Mouse (Mus musculus) bone marrow macrophage, adult 2 months (primary cell): ENCODE data around the gene Meiob. TPM values are rescaled to one million over a fixed set of nuclear protein-coding genes. Genes with fewer than 3 reads are reported as not detected.

ENCODE experiments used
- H3K27ac ChIP-seq: 2 replicates; pipeline ENCODE4 v1.5.1; 2012; ENCODE audit warnings: low read depth, low read length; ENCODE audit not compliant: insufficient read depth
- H3K4me1 ChIP-seq: 2 replicates; pipeline ENCODE4 v1.6.1; 2012; ENCODE audit warnings: low read length; ENCODE audit not compliant: control insufficient read depth, insufficient read depth
- H3K4me3 ChIP-seq: 2 replicates; pipeline ENCODE4 v1.5.1; 2012; ENCODE audit warnings: mild to moderate bottlenecking, low read length, moderate library complexity; ENCODE audit not compliant: insufficient read depth
- CTCF ChIP-seq: IDR thresholded peaks from 2 replicates; pipeline ENCODE4 v1.5.1; 2012; ENCODE audit warnings: low read depth, mild to moderate bottlenecking, low read length, moderate library complexity
- POLR2A ChIP-seq: IDR thresholded peaks from 2 replicates; pipeline ENCODE4 v1.6.1; 2012; ENCODE audit warnings: mild to moderate bottlenecking, low read depth, low read length, borderline replicate concordance
- polyA plus RNA-seq: library from polyadenylated mRNA; stranded (reverse); fragments of >200 nt; gene quantifications from 2 replicates; pipeline ENCODE4 v1.2.4, GENCODE M21; 2012; ENCODE audit not compliant: missing spikeins, insufficient read depth, insufficient read length

Gene Meiob
- polyA plus RNA-seq, 1 experiment = not detected

DNA sequence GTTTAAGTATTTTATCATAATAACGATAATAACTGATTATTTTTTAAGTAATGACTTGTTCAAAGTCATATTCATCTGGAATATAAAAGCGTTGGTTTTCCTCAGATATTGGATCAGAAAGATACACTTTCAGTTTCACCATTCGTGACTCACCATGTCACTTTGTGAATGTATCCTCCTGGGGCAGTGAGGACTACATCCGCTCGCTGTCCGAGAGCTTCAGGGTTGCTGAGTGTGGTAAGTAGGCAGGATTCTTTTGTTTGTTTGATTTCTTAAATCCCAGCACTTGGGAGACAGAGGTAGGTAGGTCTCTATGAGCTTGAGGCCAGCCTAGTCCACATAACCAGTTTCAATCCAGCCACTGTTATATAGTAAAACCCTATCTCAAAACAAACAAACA, 14.1 kb downstream of the Meiob start:
- H3K4me1 ChIP-seq = no peaks in the 10 kb centered on the region
- H3K27ac ChIP-seq = no peak overlapping the region
- no peak overlapping the region for H3K4me3 ChIP-seq
- TF ChIP-seq CTCF = no peak

DNA sequence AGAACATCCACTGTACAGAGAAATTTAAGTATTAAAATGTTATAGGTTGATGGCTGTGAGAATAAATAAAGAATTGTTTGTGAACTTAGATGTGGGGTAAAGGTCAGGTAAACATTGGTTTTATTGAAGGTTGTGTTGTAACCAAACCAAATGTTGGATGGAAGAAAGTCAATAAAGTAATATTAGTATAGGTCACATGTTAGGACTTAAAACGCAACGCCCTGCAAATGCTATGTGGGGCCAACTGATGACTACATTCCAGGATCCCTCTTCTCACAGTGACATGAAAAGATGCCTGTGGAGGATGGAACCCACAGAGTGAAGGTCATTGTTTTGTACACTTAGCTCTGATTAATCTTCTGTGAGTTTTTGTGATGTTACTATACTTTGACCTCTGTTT, 15.4 kb downstream of the Meiob start:
- Histone ChIP-seq H3K4me3 (no peak overlapping the region), H3K27ac (no peak overlapping the region), H3K4me1 (no peaks in the 10 kb centered on the region)
- TF ChIP-seq POLR2A = no peak
- TF ChIP-seq CTCF = no peak

GRCm38 (mm10) chr17:24821351-24822280, 17.5 kb downstream of the Meiob start:
- Histone ChIP-seq H3K4me1 (no peaks in the 10 kb centered on the region), H3K4me3 (no peak overlapping the region), H3K27ac (no peak overlapping the region)
- TF ChIP-seq POLR2A (no peak), CTCF (no peak)

DNA sequence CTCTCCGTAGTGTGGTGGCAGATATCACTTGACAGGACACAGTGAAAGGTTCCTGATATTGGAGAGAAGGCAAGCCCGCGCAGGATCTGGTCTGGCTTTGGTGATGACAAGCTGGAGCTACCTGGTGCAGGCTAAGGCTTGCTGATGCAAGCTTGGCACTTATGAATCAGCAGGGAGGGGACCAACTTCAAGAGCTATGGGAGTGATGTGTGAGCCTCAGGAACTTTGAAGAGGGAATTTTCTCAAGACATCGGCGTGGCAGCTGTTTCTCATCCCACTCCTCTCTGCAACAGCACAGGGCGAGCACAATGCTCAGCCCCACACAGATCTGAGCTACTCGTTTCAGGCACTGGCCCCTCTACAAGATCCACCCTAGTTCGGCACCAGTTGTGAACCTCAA, 35.8 kb downstream of the Meiob start, which contains the start of gene Hagh:
TSS of gene Hagh (plus strand) at position 302 of the 400 bp plus-strand sequence.
- Histone ChIP-seq H3K4me3 (no peak within 1 kb of the TSS), H3K4me1 (peaks cover 12% of the 10 kb centered on the region), H3K27ac (no peak within 1 kb of the TSS)
- TF ChIP-seq CTCF = no peak
- TF ChIP-seq POLR2A = no peak

DNA sequence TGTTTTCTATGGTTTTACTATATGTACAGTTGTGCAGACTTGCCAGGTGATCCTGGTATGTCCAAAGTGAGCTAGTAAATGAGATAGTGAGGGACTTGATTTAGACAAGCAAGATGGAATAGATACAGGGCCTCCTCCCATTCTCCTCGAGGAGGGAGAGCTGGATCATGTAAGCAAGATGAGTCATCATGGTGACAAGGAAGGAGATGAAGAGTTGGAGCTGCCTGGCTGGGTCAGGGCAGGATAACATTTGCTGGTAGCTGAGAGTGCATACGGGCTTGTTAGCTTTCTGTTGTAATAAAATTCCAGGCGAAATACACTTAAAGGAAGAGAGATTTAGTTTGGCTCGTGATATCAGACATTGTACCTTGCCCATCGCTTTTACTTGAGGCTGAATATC, 36.3 kb downstream of the Meiob start:
- no peak overlapping the region for H3K4me3 ChIP-seq
- H3K27ac ChIP-seq = no peak overlapping the region
- H3K4me1 ChIP-seq = peaks cover 15% of the 10 kb centered on the region
- TF ChIP-seq POLR2A = no peak
- TF ChIP-seq CTCF = no peak

GRCm38 (mm10) chr17:24841133-24841532, 37.0 kb downstream of the Meiob start:
- H3K27ac ChIP-seq = no peak overlapping the region
- peaks cover 18% of the 10 kb centered on the region for H3K4me1 ChIP-seq
- H3K4me3 ChIP-seq = no peak overlapping the region
- TF ChIP-seq CTCF (no peak), POLR2A (no peak)

GRCm38 (mm10) chr17:24842631-24843030, 38.5 kb downstream of the Meiob start:
- TF ChIP-seq POLR2A = no peak
- TF ChIP-seq CTCF = no peak
- Histone ChIP-seq H3K4me3 (no peak overlapping the region), H3K4me1 (peaks cover 20% of the 10 kb centered on the region), H3K27ac (no peak overlapping the region)

DNA sequence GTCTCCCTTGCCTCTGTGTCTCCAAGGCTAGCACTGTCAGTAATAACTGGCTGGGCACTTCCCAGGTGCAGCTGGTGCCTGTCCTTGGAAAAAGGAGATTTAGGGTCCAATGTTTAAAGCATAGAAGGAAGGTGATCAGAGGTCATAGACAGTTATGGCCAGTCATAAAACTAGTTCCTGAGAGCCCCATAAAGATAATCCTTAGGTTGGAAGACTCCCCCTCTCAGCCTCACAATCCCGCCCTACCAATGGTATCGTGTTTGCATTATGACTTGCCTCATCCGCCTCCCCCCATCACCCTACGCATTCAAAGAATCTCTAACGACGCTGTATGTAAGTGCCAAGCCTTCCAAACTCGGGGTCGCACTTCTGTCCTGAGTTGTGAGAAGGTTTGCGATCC, 40.4 kb downstream of the Meiob start:
- TF ChIP-seq CTCF (no peak), POLR2A (no peak)
- Histone ChIP-seq H3K4me3 (no peak overlapping the region), H3K4me1 (peaks cover 20% of the 10 kb centered on the region), H3K27ac (no peak overlapping the region)

DNA sequence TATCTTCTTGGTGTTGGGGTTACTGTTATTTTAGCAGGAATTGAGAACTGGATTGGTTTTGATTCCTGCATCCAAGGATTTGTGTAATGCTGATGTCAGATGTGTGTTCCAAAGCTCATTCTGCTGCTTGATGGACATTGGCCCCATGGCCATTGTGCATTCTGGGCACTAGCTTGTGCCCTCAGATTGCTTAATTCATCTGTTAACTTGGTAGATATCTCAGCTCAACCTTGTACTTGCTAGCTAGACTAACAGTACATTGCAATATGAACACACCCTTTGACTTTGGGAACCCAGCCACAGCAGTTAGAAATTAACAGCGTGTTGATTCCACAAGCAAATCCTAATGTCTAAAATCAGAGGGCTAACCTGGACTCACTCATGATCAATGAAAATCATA, 43.3 kb downstream of the Meiob start:
- Histone ChIP-seq H3K27ac (no peak overlapping the region), H3K4me3 (no peak overlapping the region), H3K4me1 (peaks cover 12% of the 10 kb centered on the region)
- TF ChIP-seq POLR2A = no peak
- TF ChIP-seq CTCF = no peak

DNA sequence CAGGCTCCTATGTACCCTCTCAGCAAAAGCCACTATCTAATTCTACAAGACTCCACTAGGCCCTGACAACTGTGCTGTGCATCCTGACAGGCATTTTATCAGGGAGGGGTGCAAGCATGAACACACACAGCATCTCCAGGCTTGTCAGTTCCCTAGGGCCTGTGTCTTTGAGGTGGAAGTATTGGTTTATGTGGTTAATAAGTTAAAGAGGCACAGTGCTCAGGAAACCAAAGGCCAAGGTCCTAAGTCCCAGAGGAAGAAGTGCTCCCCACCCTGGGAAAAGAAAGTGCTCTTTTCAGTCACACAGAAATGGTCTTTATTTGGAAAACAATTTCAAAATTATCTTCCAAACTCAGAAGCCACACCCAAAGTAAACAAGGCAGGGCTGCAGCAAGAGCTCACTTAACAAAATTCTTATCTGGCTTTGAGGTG, 44.5 kb downstream of the Meiob start:
- Histone ChIP-seq H3K4me3 (peak overlapping the region; percentile 60), H3K4me1 (peaks cover 12% of the 10 kb centered on the region), H3K27ac (peak overlapping the region; percentile 69)
- TF ChIP-seq POLR2A (no peak), CTCF (no peak)
